Mouse (Mus musculus) gastrocnemius, adult 8-10 months (tissue): ENCODE data around the gene Accsl. TPM values are rescaled to one million over a fixed set of nuclear protein-coding genes. Genes with fewer than 3 reads are reported as not detected.
A peak's percentile ranks its signal among the peaks of the same experiment; 100 is the strongest.

ENCODE experiments used
- DNase-seq, 2 experiments: peaks; one replicate each; pipeline ENCODE4 v3.0.0; 2022; ENCODE audit warnings: low spot score in 2 of 2
- total RNA-seq, 4 experiments: library from RNA; stranded (reverse); gene quantifications; 2 replicates each; pipeline ENCODE4 v1.2.4; 2022

The Accsl gene
- not detected for total RNA-seq

DNA sequence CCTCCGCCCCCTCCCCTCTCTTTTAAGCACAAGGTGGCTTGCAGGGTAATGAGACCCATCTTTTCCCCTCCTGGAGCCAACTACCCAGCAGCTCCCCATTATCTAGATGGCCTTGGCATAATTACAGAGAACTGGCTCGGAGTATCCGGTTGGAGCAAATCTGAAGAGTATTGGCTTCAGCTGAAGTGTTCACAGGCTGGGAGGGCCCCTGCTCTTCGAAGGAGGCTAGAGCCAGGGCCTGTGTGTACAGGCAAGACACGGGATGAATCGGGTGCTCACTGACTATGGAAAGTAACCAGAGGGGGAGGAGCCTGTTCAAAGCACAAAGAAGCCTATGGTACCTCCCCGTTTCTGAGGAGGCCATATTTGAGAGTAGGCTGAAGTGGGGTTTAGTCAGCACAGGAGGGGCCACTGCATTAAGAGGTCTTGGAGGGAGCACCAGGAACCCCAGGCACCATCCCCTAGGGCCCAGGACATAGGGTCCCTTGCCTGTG is at the start of gene Accsl:
Gene Accsl, minus strand, starts transcription at position 51 of the 494 bp plus-strand sequence.
- DNase-seq = no peak

DNA sequence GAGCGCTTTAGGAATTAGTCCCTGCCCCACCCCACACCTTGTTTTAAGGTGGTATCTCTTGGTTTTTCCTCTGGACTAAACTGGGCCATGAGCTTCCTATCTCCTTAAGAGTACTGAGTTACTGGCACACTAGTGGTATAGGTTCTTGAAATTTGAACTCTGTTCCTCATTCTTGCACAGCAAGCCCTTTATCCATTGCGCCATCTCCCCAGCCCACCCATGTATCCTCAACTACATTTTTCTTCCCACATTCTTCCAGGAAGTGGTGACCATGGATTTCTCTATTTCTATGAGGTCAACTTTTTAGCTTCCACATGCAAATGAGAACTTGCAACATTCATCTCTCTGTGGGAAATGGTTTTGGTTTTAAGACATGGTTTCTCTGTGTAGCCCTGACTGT is 44.6 kb upstream of the Accsl start:
- no peak for DNase-seq

DNA sequence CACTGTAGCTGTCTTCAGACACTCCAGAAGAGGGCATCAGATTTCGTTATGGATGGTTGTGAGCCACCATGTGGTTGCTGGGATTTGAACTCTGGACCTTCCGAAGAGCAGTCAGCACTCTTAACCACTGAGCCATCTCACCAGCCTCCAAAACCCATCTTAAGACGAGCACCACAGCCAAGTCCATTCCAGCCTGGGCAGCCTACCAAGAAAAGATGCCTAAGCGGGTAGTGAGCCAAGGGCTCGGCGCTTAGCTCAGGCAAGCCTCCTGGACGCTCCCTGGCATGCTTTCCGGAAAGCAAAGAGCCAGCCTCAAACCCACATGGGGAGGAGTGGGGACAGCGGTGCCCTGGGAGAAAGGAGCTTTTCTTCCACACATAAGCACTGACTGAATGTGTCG is 43.0 kb upstream of the Accsl start:
- peak; percentile 56 to 70 for DNase-seq

DNA sequence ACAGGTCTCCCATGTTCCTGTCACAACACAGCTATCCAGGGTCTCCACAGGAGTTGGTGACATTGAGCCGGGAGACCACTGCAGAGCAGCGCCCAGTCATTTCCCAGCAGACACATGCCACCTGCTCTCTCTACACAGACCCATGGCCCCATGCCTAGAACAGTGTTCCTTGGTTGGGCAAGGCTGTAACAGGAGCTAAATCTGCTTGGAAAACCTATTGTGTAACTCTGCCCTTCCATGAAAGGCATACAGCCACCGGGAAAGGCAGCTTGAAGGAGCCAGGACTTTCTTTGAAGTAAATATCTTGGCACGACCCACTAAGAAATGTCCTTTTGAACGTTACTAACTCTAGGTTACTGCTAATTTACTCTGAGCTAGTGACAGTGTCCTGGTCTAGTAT is 40.8 kb upstream of the Accsl start:
- DNase-seq = no peak

DNA sequence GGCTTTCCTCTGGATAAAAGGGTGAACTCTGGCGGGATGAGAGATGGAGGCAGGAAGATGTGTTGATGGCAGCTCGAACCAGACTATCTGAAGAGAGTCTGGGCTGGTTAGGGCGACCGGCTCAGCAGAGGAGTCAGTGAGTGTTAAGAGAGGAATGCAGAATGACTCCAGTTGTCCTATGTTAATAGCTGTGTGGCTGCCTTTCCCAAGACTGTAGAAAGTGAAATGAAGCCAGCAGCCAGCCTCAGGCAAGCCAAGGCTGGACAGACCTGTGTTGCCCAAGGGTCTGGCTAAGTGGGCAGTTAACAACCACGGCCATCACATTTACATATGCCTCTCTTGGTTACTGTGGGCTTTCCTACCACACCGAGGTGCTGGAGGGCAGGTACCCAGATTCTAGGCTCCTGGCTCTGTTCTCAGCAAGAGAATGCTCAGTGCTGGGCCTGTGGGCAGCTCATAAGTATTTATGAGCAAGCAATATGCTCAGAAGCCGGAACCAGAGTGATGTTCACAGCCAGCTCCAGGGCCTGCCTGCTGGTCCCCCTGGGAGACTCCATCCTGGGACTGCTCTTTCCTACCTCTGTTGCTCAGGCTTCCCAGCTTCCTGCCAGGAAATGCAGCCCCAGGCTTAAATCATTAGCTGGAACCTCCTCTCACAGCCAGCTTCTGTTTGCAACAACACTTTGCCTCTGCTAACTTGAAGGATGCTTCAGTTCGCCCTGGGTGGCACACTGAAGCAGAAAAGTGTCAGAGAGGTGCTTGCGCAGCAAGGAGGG is 38.8 kb upstream of the Accsl start:
- DNase-seq = no peak

DNA sequence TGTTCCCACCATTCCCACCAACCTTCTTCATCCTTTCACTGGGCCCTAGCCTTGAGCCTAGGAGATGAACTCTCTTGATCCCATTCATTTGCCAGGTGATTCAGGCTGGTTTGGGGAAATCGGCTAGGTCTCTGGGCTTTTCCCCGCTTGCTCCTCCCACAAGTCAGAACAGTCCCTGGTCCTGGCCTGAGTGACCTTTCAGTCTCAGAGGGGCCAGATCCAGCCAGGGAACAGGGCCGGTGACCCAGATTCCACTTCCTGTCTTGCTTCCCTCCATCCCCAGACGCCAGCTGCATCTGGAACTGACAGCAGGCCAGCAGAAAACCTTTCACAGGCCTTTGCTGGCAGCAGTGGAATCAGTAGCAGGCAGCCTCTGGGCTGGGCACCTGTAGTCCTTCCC is 37.4 kb upstream of the Accsl start:
- DNase-seq = peak; percentile 46 to 67

DNA sequence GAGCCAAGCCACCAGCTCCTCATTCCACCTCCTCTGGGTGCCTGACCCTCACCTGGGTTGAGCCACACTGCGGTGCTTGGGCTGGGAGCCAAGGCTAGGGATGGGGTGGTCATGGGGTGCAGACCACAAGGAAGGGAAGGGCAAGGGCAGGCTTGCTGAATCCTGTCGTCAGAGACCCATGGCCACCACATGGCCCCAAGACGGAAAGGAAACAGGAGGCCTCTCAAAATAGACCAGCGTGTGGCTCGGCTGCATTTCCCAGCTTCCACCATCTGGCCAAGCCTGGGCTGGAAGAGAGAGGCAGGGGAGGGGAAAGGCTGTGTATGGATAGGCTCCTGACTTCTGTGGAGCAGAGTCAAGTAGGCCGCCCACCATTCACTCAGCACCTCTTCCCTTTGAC is 34.5 kb upstream of the Accsl start:
- peak; percentile 21 to 25 for DNase-seq

DNA sequence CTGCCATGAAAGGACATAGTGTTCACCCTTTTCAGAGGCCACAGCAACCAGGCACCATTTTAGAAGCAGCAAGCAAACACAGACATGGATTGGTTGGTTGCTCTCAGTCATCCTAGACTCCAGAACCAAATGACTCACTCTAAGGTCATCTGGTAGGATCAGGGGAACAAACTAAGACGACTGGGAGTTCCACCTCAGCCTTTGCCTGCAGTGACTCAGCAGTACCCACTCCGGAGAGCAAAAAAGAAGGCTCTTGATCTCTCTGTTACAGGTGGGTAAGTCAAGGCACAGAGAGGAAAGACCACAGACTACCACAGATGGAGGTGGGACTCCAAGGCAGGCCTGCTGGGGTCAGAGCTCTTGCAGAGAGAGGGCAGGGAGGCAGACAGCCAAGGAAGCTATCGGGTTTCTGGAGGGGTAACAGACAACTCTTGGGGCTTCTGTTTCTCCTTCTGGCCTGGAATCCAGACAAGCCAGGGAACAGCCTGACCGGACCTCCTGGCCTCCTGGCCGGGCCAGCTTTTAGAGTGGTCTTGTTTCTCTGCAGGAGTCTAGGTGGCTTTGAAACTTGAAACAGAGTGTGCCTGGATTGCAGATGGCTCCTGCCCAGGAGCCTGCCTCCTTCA is 33.8 kb upstream of the Accsl start:
- DNase-seq = peak; percentile 46 to 50

DNA sequence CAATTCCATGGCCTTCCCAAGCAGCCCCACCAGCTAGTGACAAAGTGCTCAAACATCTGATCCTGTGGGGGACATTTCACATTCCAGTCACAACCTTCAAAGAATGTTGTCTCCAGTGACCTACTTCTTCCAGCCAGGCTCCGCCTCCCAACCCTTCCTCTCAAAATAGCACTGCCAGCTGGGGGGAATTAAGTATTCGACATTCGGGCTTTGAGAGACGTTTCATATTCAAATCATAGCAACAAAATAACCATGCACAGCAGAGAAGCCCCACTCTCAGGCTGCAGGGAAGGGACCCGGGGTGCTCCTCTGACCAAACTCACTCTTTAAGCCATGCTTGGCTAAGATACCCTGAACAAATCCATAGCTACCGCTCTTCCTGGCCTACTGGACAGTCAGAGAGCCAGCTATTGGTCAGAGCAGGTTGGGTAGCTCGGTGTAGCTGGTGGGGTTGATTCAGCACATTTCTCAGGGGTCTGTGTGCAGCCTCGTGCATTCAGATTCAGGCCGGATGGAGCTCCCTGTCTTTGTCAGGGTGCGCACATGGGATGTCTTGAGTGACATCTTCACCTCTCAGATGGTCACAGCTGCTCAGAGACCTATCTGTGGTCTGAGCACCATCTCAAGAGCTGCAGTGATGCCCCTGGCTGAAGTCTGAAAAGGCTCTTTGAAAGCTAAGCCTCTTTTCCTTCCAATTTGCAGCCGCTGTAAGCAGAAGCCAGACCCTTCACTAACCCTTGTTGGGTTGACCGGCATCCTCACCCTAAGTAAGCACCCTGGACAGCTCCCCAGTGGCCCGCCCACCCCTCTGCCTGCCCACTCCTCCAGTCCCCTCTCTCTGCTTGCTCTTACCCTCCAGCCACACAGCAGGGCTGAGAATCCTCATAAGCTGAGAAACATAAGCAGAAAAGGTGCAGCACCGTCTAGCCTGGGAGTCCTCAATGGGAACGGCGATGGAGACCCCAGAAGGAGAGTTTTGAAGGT is 30.7 kb upstream of the Accsl start:
- DNase-seq = no peak

DNA sequence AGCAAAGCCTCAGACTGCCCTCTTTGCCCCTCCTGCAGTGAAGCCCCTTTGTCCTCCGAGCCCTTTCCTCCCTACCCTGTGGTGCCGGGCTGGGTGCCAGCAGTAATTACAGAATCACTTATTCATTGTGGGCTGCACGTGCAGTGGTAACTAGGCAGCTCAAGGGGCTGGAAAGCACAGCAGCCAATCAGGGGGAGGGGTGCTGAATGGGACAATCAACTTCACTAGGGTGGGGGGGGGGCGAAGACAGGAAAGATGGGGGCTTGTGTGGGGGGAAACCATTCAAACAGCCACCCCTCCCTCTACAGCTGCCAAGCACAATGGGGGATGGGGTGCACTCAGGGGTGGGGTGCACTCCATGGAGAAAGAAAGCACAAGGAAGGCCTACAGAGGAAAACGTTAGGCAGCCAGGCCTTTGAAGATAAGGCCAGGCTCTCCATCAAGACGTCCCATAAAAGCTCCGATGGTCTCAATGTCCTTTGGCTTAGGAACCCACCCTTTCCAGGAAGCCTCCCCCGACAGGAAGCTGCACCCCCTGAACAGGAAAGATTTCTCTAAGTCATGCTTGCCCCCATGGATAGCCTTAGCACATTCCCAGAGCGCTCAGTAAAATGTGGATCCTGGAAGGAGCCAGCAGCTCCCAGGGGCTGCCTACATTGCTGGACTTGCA is 22.8 kb upstream of the Accsl start:
- no peak for DNase-seq

DNA sequence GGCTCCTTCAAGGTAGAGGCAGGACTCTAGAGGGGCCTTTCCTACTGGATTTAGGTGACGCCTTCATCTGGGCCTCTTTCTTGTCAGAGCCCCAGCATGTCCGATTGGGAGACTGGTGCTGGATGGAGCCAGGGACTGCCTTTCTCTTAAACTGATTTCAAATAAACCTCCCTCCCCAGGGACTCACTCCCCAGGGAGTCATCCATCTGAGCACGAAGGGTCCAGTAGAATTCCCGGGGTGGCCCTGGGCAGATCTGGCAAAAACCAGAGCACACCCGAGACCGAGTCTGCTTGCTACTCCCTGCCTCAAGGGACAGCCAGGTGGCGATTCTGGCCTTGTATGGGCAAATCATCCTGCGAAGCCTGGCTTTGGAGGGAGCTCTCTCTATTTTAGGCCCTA is 21.2 kb upstream of the Accsl start:
- no peak for DNase-seq

DNA sequence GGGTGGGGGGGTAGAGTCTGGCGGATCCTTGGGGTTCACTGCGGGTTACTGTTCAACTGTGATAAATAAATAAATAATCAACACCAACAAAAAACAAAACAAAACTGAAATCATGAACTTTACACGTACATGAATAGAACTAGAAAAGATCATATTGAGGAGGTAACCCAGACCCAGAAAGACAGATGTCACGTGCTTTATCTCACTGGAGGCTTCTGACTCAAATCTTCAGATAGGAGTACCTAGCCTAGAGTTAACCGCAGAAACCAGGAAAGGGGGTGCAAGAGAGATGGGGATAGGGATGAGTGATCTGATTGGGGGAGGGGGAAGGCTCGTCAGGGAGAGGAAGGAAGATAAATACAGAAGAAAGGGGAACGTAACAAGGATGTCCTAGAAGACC is 20.1 kb upstream of the Accsl start:
- no peak for DNase-seq

DNA sequence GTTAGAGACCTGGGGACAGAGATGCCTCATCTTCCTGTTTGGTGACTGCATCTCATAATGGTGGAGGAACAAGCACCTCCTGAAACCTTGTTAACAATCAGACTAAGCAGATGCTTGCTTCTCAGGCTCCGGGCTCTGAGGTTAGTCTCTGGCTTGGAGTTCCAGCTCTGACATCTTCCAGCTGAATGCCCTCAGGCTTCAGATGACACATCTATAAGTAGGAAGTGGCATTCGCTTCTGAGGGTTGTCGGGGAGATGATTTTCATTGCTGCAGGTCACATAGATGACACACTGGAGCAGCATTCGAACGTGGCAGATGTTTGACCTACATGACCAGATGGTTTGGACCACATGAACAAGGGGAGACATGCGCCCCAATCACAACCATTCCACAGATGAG is 19.4 kb upstream of the Accsl start:
- no peak for DNase-seq

DNA sequence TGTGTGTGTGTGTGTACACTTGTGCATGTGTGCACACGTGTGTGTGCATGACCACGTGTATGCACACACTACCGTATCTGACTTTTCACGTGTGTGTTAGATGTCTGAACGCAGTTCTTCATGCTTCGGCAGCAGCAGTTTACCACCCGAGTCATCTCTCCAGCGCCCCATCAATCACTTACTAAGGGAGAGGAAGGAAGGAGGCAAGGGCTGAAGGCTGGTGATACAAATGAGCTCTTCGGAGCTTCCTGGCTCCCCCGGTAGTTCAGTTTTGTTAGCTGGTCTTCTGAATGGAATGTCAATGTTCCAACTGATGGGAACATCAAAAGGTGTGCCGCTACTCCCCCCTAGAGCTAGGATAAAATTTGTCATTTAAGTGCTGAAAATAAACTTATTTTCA is 18.3 kb upstream of the Accsl start:
- no peak for DNase-seq

DNA sequence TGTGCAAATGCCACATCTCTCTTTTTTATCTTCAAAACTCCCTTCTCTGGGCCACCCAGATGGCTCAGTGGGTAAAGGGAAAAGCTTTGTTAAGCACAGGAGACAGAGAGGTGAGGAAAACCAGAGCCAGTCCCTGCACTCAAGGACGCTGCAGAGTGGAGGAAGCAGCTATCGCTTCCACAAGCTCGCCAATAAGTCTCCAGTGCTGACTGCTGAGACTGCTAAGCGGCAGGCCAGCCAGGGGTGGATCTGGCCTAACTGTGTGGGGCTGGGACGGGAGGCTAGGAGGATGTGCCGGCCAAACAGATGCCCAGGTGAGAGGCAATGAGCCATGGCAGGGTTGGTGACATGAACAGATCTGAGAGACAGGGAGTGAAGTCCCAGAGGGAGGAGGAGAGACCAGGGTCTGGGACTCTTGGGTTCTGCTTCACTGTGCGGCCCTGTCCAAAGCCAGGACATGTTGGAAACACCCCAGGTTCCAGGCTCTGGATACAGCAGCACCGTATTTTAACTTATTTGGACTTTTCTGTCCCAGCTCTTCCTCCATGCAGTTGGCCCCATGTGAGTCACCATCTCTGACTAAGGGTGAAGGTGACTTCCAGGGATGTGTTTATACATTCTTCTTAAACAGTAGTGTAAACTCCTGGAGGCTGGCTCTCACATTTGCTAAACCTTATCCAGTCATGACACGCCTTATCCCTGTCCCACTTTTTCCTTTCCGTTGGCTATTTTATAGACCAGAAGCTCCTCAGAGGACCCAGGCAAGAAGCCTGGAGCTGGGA is 17.2 kb upstream of the Accsl start:
- DNase-seq = no peak

DNA sequence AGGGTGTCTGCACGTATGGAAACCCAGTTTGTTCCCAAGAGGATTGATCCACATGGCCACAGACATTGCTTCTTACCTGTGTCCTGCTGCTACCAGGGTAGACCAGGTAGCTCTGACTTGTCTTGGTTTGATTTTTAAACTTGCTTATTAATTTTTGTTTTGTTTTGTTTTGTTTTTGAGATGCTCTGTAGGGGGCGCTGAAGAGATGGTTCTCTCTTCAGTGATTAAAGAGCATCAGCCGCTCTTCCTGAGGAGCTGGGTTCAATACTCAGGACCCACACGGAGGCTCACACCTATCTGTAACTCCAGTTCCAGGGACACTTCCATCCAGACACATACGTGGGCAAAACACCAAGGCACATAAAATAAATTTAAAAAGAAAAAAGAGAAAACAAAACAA is 14.1 kb upstream of the Accsl start:
- DNase-seq = no peak

DNA sequence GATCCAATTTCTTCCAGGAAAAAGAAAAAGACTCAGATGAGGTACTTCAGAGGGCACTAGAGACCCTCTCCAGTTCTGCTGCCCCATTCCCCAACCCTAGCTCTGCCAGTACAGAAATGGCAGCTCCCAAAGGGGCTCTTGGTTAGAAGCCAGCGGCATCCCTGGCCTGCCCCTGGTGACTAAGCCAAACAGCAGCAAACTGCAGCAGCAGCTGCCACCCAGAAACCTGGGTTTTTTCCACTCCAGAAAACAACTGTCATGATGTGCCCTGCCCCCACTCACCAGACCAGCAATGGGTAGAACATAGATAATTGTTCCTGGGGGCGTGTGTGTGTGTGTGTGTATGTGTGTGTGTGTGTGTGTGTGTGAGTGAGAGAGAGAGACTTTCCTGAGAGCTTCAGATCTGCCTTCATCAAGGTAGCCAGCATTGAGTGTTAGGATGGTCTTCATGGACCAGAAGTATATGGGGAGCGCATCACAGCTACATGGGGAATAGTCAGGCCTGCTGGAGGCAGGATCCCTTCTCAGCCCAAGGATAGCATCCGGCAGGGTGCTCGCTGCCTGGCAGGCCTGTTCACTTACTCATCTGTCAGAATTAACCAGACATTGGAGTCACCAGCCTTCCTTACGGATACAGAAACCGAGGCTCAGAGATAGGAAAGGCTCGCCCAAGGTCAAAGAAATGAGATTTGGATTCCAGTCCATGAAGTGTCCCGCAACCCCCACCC is 12.8 kb upstream of the Accsl start:
- DNase-seq = no peak

DNA sequence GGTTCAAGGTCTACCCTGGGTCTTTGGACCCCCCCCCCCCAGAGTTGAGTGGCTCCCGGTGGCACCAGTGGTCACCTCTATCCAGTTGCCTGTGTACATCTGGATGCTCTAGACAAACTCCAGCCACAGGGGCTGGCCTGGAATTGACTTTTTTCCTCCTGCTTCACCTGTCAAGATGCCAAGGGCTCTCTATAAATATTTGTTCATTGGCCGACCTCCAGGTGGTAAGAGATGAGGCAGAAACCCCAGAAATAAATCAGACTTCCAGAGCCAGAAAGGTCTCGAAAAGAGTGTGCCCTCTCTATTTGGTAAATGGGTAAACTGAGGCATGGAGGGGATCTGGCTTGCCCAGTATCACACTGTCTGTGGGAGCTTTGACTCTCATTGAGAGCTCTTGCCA is 12.0 kb upstream of the Accsl start:
- DNase-seq = no peak

DNA sequence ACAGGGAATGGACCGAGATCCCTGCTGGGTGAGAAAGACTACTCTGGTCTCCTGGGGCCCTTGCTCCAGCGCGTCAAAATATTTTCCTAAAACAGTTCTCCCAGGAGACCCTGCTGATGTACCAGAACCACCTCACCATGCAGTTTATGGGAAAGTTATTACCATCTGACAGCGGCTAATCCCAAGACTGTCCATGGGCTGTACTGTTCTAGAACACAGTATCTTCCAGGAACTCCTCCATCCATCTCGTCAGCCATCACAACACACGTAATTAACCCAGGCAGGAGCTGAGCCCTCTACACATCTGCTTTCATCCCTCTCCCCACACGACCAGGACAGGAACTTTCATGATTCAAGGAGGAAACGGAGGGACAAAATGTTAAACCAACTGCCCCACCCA is 11.5 kb upstream of the Accsl start:
- no peak for DNase-seq

DNA sequence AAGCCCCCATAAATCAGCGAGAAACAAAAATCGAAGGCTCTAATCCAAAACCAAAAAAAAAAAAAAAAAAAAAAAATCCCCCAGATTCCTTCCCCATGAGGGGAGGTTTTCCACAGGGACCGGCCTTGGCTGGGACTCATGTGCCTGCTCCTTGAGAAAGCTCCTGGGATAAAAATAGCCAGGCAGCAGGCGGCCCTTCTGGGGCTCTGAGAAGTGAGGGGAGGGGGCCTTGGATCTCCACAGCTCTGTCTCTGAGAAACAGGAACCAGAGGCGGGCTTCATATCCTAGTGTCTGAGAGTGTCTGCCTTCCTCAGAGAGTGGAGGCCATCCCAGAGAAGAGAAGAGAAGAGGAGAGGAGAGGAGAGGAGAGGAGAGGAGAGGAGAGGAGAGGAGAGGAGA is 8.0 kb upstream of the Accsl start:
- DNase-seq = no peak
